ENCODE assay signal across 15 mouse cellular contexts in genomic region chr16:30796103-30796502, GRCm38 (mm10).
DNase-seq lines count a peak whose midpoint lies in the region; ATAC-seq lines count a peak whose summit lies in the region.
"Had no signal": no experiment of that assay in that cellular context is flagged by ENCODE, and none has a peak within 500 bp of the region (broad histone marks: within the 10 kb centered on the region; RNA-seq: fewer than 3 reads in every experiment).

No protein-coding gene starts in this region.

- H3K36me3 ChIP-seq in heart, embryonic 14.5 days (ENCODE audit: control insufficient read depth, insufficient read depth, low read length), result no peaks in the 10 kb centered on the region
- no peaks in the 10 kb centered on the region for H3K36me3 ChIP-seq in kidney, embryonic 15.5 days
- H3K36me3 ChIP-seq in limb, embryonic 11.5 days (ENCODE audit: control insufficient read depth, insufficient read depth, low read length), result no peaks in the 10 kb centered on the region
- no peaks in the 10 kb centered on the region for H3K36me3 ChIP-seq in liver, embryonic 15.5 days (replicated peaks)
- H3K36me3 ChIP-seq in neural tube, embryonic 15.5 days, result no peaks in the 10 kb centered on the region
- H3K36me3 ChIP-seq: embryonic facial prominence, embryonic 10.5 days; forebrain, embryonic 12.5 days; hindbrain, embryonic 15.5 days had no signal

- WGBS in heart, embryonic 14.5 days, result 92% methylated on average over 6 of the region's 6 CpGs
- WGBS in kidney, embryonic 15.5 days, result 93% methylated on average over 6 of the region's 6 CpGs
- WGBS in limb, embryonic 11.5 days, result 94% methylated on average over 6 of the region's 6 CpGs
- WGBS in liver, embryonic 15.5 days (ENCODE audit: insufficient replicate concordance), result 60% methylated on average over 6 of the region's 6 CpGs
- 96% methylated on average over 6 of the region's 6 CpGs for WGBS in neural tube, embryonic 15.5 days

- H3K27me3 ChIP-seq in heart, embryonic 14.5 days (ENCODE audit: control insufficient read depth, insufficient read depth, low read length), result no peaks in the 10 kb centered on the region
- H3K27me3 ChIP-seq in kidney, embryonic 15.5 days, result no peaks in the 10 kb centered on the region
- no peaks in the 10 kb centered on the region for H3K27me3 ChIP-seq in limb, embryonic 11.5 days (ENCODE audit: control insufficient read depth, insufficient read depth, low read length)
- no peaks in the 10 kb centered on the region for H3K27me3 ChIP-seq in liver, embryonic 15.5 days
- H3K27me3 ChIP-seq in neural tube, embryonic 15.5 days (replicated peaks), result no peaks in the 10 kb centered on the region
- H3K27me3 ChIP-seq: forebrain, embryonic 12.5 days; hindbrain, embryonic 15.5 days had no signal

- no peaks in the 10 kb centered on the region for H3K9me3 ChIP-seq in heart, embryonic 14.5 days (ENCODE audit: control insufficient read depth, low read length)
- no peaks in the 10 kb centered on the region for H3K9me3 ChIP-seq in kidney, embryonic 15.5 days (replicated peaks)
- H3K9me3 ChIP-seq in limb, embryonic 11.5 days (ENCODE audit: control insufficient read depth, low read length), result no peaks in the 10 kb centered on the region
- no peaks in the 10 kb centered on the region for H3K9me3 ChIP-seq in liver, embryonic 15.5 days (replicated peaks)
- H3K9me3 ChIP-seq in neural tube, embryonic 15.5 days (replicated peaks), result no peaks in the 10 kb centered on the region
- H3K9me3 ChIP-seq: embryonic facial prominence, embryonic 10.5 days; forebrain, embryonic 12.5 days; hindbrain, embryonic 15.5 days had no signal

- peaks cover 46 to 58% of the 10 kb centered on the region in 2 experiments for H3K4me1 ChIP-seq in heart, embryonic 14.5 days (ENCODE audit: control insufficient read depth in 2 of 2, insufficient read depth in 2 of 2, low read length in 2 of 2)
- peaks cover 38% of the 10 kb centered on the region for H3K4me1 ChIP-seq in kidney, embryonic 15.5 days
- no peaks in the 10 kb centered on the region for H3K4me1 ChIP-seq in limb, embryonic 11.5 days (ENCODE audit: control insufficient read depth, insufficient read depth, low read length)
- peaks cover 49% of the 10 kb centered on the region for H3K4me1 ChIP-seq in liver, embryonic 15.5 days (replicated peaks)
- peaks cover 17% of the 10 kb centered on the region for H3K4me1 ChIP-seq in neural tube, embryonic 15.5 days

- DNase-seq in heart, adult 11 months, result no peak
- DNase-seq in kidney, adult 11 months, result no peak
- peak; percentile 16 for DNase-seq in limb, embryonic 11.5 days (ENCODE audit: low spot score)
- DNase-seq: cerebellum, adult 8-10 months; gastrocnemius, postnatal 14 days; thymus, postnatal 14 days had no signal

- ATAC-seq in heart, embryonic 14.5 days (ENCODE audit: insufficient number of reproducible peaks, insufficient read depth, low FRiP score, low read depth), result no peak
- ATAC-seq in kidney, embryonic 15.5 days (replicated peaks; ENCODE audit: low FRiP score), result no peak
- no peak for ATAC-seq in limb, embryonic 11.5 days (ENCODE audit: insufficient number of reproducible peaks, low FRiP score, low TSS enrichment, low read depth)
- ATAC-seq in liver, embryonic 15.5 days (ENCODE audit: insufficient read depth), result peak; percentile 74
- no peak for ATAC-seq in neural tube, embryonic 15.5 days (ENCODE audit: low FRiP score)

- no peak overlapping the region for H3K9ac ChIP-seq in heart, embryonic 14.5 days (ENCODE audit: low read length)
- H3K9ac ChIP-seq in kidney, embryonic 15.5 days, result no peak overlapping the region
- no peak overlapping the region for H3K9ac ChIP-seq in limb, embryonic 11.5 days (ENCODE audit: low read length)
- no peak overlapping the region for H3K9ac ChIP-seq in liver, embryonic 15.5 days
- H3K9ac ChIP-seq in neural tube, embryonic 15.5 days (replicated peaks), result no peak overlapping the region
- H3K9ac ChIP-seq: forebrain, embryonic 12.5 days; hindbrain, embryonic 15.5 days had no signal

- peak overlapping the region; percentile 43 to 50 for H3K27ac ChIP-seq in heart, embryonic 14.5 days (replicated peaks in 1 of 2; ENCODE audit: control insufficient read depth in 1 of 2, insufficient read depth in 1 of 2, low read depth in 2 of 2, low read length in 2 of 2)
- peak overlapping the region; percentile 28; the same call in 1 of the 2 replicates for H3K27ac ChIP-seq in kidney, embryonic 15.5 days
- no peak overlapping the region for H3K27ac ChIP-seq in limb, embryonic 11.5 days (replicated peaks; ENCODE audit: low read depth, low read length)
- 0 out of 2 replicates have a peak overlapping the region, but pooled peaks have one; percentile 1 for H3K27ac ChIP-seq in liver, embryonic 15.5 days (replicated peaks)
- no peak overlapping the region for H3K27ac ChIP-seq in neural tube, embryonic 15.5 days (replicated peaks)
- H3K27ac ChIP-seq: embryonic facial prominence, embryonic 10.5 days; forebrain, embryonic 12.5 days; hindbrain, embryonic 15.5 days; stomach, postnatal 0 days had no signal

- no peak overlapping the region for H3K4me2 ChIP-seq in heart, embryonic 14.5 days (ENCODE audit: low read length)
- no peak overlapping the region for H3K4me2 ChIP-seq in kidney, embryonic 15.5 days
- no peak overlapping the region for H3K4me2 ChIP-seq in limb, embryonic 11.5 days (ENCODE audit: low read depth, severe bottlenecking)
- no peak overlapping the region for H3K4me2 ChIP-seq in liver, embryonic 15.5 days
- H3K4me2 ChIP-seq in neural tube, embryonic 15.5 days, result no peak overlapping the region
- H3K4me2 ChIP-seq: forebrain, embryonic 12.5 days; hindbrain, embryonic 15.5 days; midbrain, embryonic 11.5 days had no signal

- H3K4me3 ChIP-seq in heart, embryonic 14.5 days (ENCODE audit: control insufficient read depth in 1 of 2, insufficient read depth in 1 of 2, low read depth in 1 of 2, low read length in 2 of 2), result no peak overlapping the region
- H3K4me3 ChIP-seq in kidney, embryonic 15.5 days (replicated peaks), result no peak overlapping the region
- no peak overlapping the region for H3K4me3 ChIP-seq in limb, embryonic 11.5 days (ENCODE audit: low read depth, low read length)
- no peak overlapping the region for H3K4me3 ChIP-seq in liver, embryonic 15.5 days (replicated peaks)
- H3K4me3 ChIP-seq in neural tube, embryonic 15.5 days (replicated peaks), result no peak overlapping the region
- H3K4me3 ChIP-seq: embryonic facial prominence, embryonic 10.5 days; forebrain, embryonic 12.5 days; hindbrain, embryonic 15.5 days had no signal

Comparison
In these comparisons a context has a peak if more than half of its experiments do, and no peak if none do; other contexts are left out.
1. H3K27ac ChIP-seq: peak in heart, embryonic 14.5 days (2 of 2), kidney, embryonic 15.5 days (single experiment) and liver, embryonic 15.5 days (single experiment); none in limb, embryonic 11.5 days (single experiment) and neural tube, embryonic 15.5 days (single experiment).